In genomic region chr2:125857707-125858106, GRCm38 (mm10) we compare ENCODE assay signal across 8 mouse cellular contexts. TPM values are rescaled to one million over a fixed set of nuclear protein-coding genes. Genes with fewer than 3 reads are reported as not detected.
DNase-seq lines count a peak whose midpoint lies in the region; ATAC-seq and TF ChIP-seq lines count a peak whose summit lies in the region.

No protein-coding gene starts in this region.

- TF ChIP-seq POLR2A in kidney, adult 2 months (IDR thresholded peaks at IDR 0.05; ENCODE audit: low read depth, low read length): no peak

- no peaks in the 10 kb centered on the region for H3K9me3 ChIP-seq in kidney, embryonic 15.5 days (replicated peaks)
- H3K9me3 ChIP-seq in embryonic facial prominence, embryonic 12.5 days: no peaks in the 10 kb centered on the region
- no peaks in the 10 kb centered on the region for H3K9me3 ChIP-seq in intestine, embryonic 15.5 days
- H3K9me3 ChIP-seq in midbrain, postnatal 0 days (ENCODE audit: low read length): no peaks in the 10 kb centered on the region

- no peak for DNase-seq in kidney, adult 2 months
- no peak for DNase-seq in midbrain, postnatal 0 days (ENCODE audit: low spot score)
- no peak for DNase-seq in MN1 (ENCODE audit: low spot score)
- no peak for DNase-seq in right cerebral cortex, postnatal 25 days
- no peak for DNase-seq in spleen, postnatal 10 days (ENCODE audit: low spot score in 2 of 2)

- peak overlapping the region; percentile 62 for H3K4me2 ChIP-seq in kidney, embryonic 15.5 days
- H3K4me2 ChIP-seq in embryonic facial prominence, embryonic 12.5 days (replicated peaks): peak overlapping the region; percentile 61
- peak overlapping the region; percentile 62 for H3K4me2 ChIP-seq in intestine, embryonic 15.5 days (replicated peaks)
- peak overlapping the region; percentile 83 for H3K4me2 ChIP-seq in midbrain, postnatal 0 days (ENCODE audit: low read depth, low read length, poor library complexity, severe bottlenecking)

- no peaks in the 10 kb centered on the region for H3K27me3 ChIP-seq in kidney, embryonic 15.5 days
- no peaks in the 10 kb centered on the region for H3K27me3 ChIP-seq in kidney, adult 2 months (replicated peaks; ENCODE audit: control insufficient read depth, insufficient read depth, low read length)
- no peaks in the 10 kb centered on the region for H3K27me3 ChIP-seq in embryonic facial prominence, embryonic 12.5 days
- no peaks in the 10 kb centered on the region for H3K27me3 ChIP-seq in intestine, embryonic 15.5 days (replicated peaks)
- H3K27me3 ChIP-seq in midbrain, postnatal 0 days (ENCODE audit: insufficient read depth, low read length): no peaks in the 10 kb centered on the region

- no peaks in the 10 kb centered on the region for H3K36me3 ChIP-seq in kidney, embryonic 15.5 days
- no peaks in the 10 kb centered on the region for H3K36me3 ChIP-seq in kidney, adult 2 months (ENCODE audit: control insufficient read depth, insufficient read depth, low read length)
- H3K36me3 ChIP-seq in embryonic facial prominence, embryonic 12.5 days: no peaks in the 10 kb centered on the region
- no peaks in the 10 kb centered on the region for H3K36me3 ChIP-seq in intestine, embryonic 15.5 days
- H3K36me3 ChIP-seq in midbrain, postnatal 0 days (ENCODE audit: insufficient read depth, low read length): no peaks in the 10 kb centered on the region

- no peak for ATAC-seq in kidney, embryonic 15.5 days (replicated peaks; ENCODE audit: low FRiP score)
- no peak for ATAC-seq in embryonic facial prominence, embryonic 12.5 days (ENCODE audit: insufficient number of reproducible peaks, insufficient read depth, low FRiP score, low TSS enrichment)
- no peak for ATAC-seq in intestine, embryonic 15.5 days
- no peak for ATAC-seq in midbrain, postnatal 0 days (ENCODE audit: low FRiP score)

- H3K4me3 ChIP-seq in kidney, embryonic 15.5 days (replicated peaks): peak overlapping the region; percentile 85
- H3K4me3 ChIP-seq in kidney, adult 2 months (ENCODE audit: insufficient read depth, low read depth, low read length): no peak overlapping the region
- H3K4me3 ChIP-seq in embryonic facial prominence, embryonic 12.5 days: peak overlapping the region; percentile 99
- peak overlapping the region; percentile 96 for H3K4me3 ChIP-seq in intestine, embryonic 15.5 days (replicated peaks)
- H3K4me3 ChIP-seq in midbrain, postnatal 0 days (ENCODE audit: low read depth, low read length): peak overlapping the region; percentile 100

- no peak for TF ChIP-seq CTCF in kidney, adult 2 months (conservative IDR thresholded peaks at IDR 0.05; ENCODE audit: insufficient read depth, insufficient read length, low read depth, low read length)
- TF ChIP-seq CTCF in midbrain, postnatal 0 days (IDR thresholded peaks at IDR 0.05): no peak; the same call in 1 of the 2 replicates

- 47% methylated on average over 3 of the region's 3 CpGs for WGBS in kidney, embryonic 15.5 days
- WGBS in kidney, adult 2 months: 40% methylated on average over 3 of the region's 3 CpGs
- WGBS in embryonic facial prominence, embryonic 12.5 days: 47% methylated on average over 3 of the region's 3 CpGs
- WGBS in intestine, embryonic 15.5 days: 44% methylated on average over 3 of the region's 3 CpGs
- 59% methylated on average over 3 of the region's 3 CpGs for WGBS in midbrain, postnatal 0 days

- no peak overlapping the region for H3K27ac ChIP-seq in kidney, embryonic 15.5 days
- no peak overlapping the region for H3K27ac ChIP-seq in kidney, adult 2 months (ENCODE audit: insufficient read depth, low read depth, low read length)
- no peak overlapping the region for H3K27ac ChIP-seq in embryonic facial prominence, embryonic 12.5 days
- H3K27ac ChIP-seq in intestine, embryonic 15.5 days: no peak overlapping the region
- no peak overlapping the region for H3K27ac ChIP-seq in midbrain, postnatal 0 days (ENCODE audit: low read depth, low read length)

- no peak overlapping the region for H3K9ac ChIP-seq in kidney, embryonic 15.5 days
- H3K9ac ChIP-seq in embryonic facial prominence, embryonic 12.5 days: 0 out of 2 replicates have a peak overlapping the region, but pooled peaks have one; percentile 98
- H3K9ac ChIP-seq in intestine, embryonic 15.5 days: no peak overlapping the region
- no peak overlapping the region for H3K9ac ChIP-seq in midbrain, postnatal 0 days (replicated peaks; ENCODE audit: low read length, poor library complexity, severe bottlenecking)

- peaks cover 12% of the 10 kb centered on the region; the same call in 1 of the 2 replicates for H3K4me1 ChIP-seq in kidney, embryonic 15.5 days
- peaks cover 3% of the 10 kb centered on the region; the same call in 1 of the 2 replicates for H3K4me1 ChIP-seq in kidney, adult 2 months (ENCODE audit: control insufficient read depth, insufficient read depth, low read length)
- 0 out of 2 replicates have a peak, but pooled peaks cover 6% of the 10 kb centered on the region for H3K4me1 ChIP-seq in embryonic facial prominence, embryonic 12.5 days
- H3K4me1 ChIP-seq in intestine, embryonic 15.5 days (replicated peaks): no peaks in the 10 kb centered on the region
- no peaks in the 10 kb centered on the region for H3K4me1 ChIP-seq in midbrain, postnatal 0 days (ENCODE audit: insufficient read depth, low read length)

RNA-seq across cellular contexts. Expression of gene Galk2, which starts 1.2 kb away (rescaled TPM):
- polyA plus RNA-seq in kidney, embryonic 15.5 days (2015; fragmentation: Nextera tagmentation; extraction: Ambion mirVana): 57.8 and 61.2 TPM in 2 replicates
- 41.9 and 54.7 TPM in 2 replicates for polyA plus RNA-seq in kidney, adult 2 months (2012; rRNA removed)
- 40.3 and 41.3 TPM in 2 replicates for polyA plus RNA-seq in embryonic facial prominence, embryonic 12.5 days (2016; fragmentation: Nextera tagmentation; extraction: Ambion mirVana)
- polyA plus RNA-seq in intestine, embryonic 15.5 days (2015; fragmentation: Nextera tagmentation; extraction: Ambion mirVana): 63.0 and 63.7 TPM in 2 replicates
- 32.0 and 33.4 TPM in 2 replicates for total RNA-seq in midbrain, postnatal 0 days (2014; rRNA removed)
- 28.7 and 32.4 TPM in 2 replicates for polyA plus RNA-seq in midbrain, postnatal 0 days (2015; fragmentation: Nextera tagmentation; extraction: Ambion mirVana)

RNA-seq across cellular contexts. Expression of gene Cops2, which starts 1.2 kb away (rescaled TPM):
- 80.0 and 86.0 TPM in 2 replicates for polyA plus RNA-seq in kidney, embryonic 15.5 days (2015; fragmentation: Nextera tagmentation; extraction: Ambion mirVana)
- polyA plus RNA-seq in kidney, adult 2 months (2012; rRNA removed): 11.3 and 17.7 TPM in 2 replicates
- 86.3 and 93.1 TPM in 2 replicates for polyA plus RNA-seq in embryonic facial prominence, embryonic 12.5 days (2016; fragmentation: Nextera tagmentation; extraction: Ambion mirVana)
- polyA plus RNA-seq in intestine, embryonic 15.5 days (2015; fragmentation: Nextera tagmentation; extraction: Ambion mirVana): 59.5 and 69.9 TPM in 2 replicates
- 53.7 and 67.5 TPM in 2 replicates for total RNA-seq in midbrain, postnatal 0 days (2014; rRNA removed)
- 49.7 and 53.0 TPM in 2 replicates for polyA plus RNA-seq in midbrain, postnatal 0 days (2015; fragmentation: Nextera tagmentation; extraction: Ambion mirVana)
